Mouse (Mus musculus) embryonic facial prominence, embryonic 11.5 days (tissue): ENCODE measurements around the gene Hmgcs2. TPM values are rescaled to one million over a fixed set of nuclear protein-coding genes. Genes with fewer than 3 reads are reported as not detected.

ENCODE experiments used
- ATAC-seq: fragments of 200-750 bp; cut with Nextera tagmentation; replicated peaks from 2 replicates; pipeline ENCODE4 v1.8.0; 2017; ENCODE audit warnings: low read depth; ENCODE audit not compliant: insufficient number of reproducible peaks, low FRiP score, low TSS enrichment
- DNase-seq: peaks from one replicate; pipeline ENCODE4 v3.0.0-alpha.2; 2015; ENCODE audit warnings: low spot score
- H3K27ac ChIP-seq: fragments of 300-500 bp; sonication (generic); replicated peaks from 2 replicates; pipeline ENCODE4 v1.5.1; 2014; ENCODE audit warnings: mild to moderate bottlenecking, low read depth, low read length, control low read depth
- H3K27me3 ChIP-seq: fragments of 300-500 bp; sonication (generic); 2 replicates; pipeline ENCODE4 v1.6.1; 2014; ENCODE audit warnings: mild to moderate bottlenecking, low read length, moderate library complexity, mixed read lengths; ENCODE audit not compliant: control insufficient read depth, insufficient read depth
- H3K36me3 ChIP-seq: fragments of 300-500 bp; sonication (generic); replicated peaks from 2 replicates; pipeline ENCODE4 v1.6.1; 2014; ENCODE audit warnings: low read depth, mild to moderate bottlenecking, low read length, moderate library complexity, mixed read lengths; ENCODE audit not compliant: control insufficient read depth, insufficient read depth
- H3K4me1 ChIP-seq: fragments of 300-500 bp; sonication (generic); 2 replicates; pipeline ENCODE4 v1.6.1; 2014; ENCODE audit warnings: low read length, mixed read lengths; ENCODE audit not compliant: control insufficient read depth, insufficient read depth
- H3K4me2 ChIP-seq: fragments of 300-500 bp; sonication (generic); 2 replicates; pipeline ENCODE4 v1.6.1; 2014; ENCODE audit warnings: low read depth, mild to moderate bottlenecking, control low read depth, low read length, moderate library complexity
- H3K4me3 ChIP-seq: fragments of 300-500 bp; sonication (generic); 2 replicates; pipeline ENCODE4 v1.5.1; 2014; ENCODE audit warnings: low read depth, low read length, control low read depth
- H3K9ac ChIP-seq: fragments of 300-500 bp; sonication (generic); replicated peaks from 2 replicates; pipeline ENCODE4 v1.6.1; 2014; ENCODE audit warnings: mild to moderate bottlenecking, control low read depth, low read length
- H3K9me3 ChIP-seq: fragments of 300-500 bp; sonication (generic); replicated peaks from 2 replicates; pipeline ENCODE4 v1.6.1; 2016; ENCODE audit warnings: mild to moderate bottlenecking, low read length, inconsistent platforms, mixed read lengths; ENCODE audit not compliant: control insufficient read depth
- WGBS: fragments of 180-500 bp; shearing (Covaris S2); extraction: QIAGEN DNeasy Blood & Tissue Kit; methylation state at CpG from one replicate; pipeline ENCODE4 v1.1.7; 2014; 5-methylcytosine and 5-hydroxymethylcytosine counted together
- polyA plus RNA-seq: library from polyadenylated mRNA; unstranded; fragments of >200 nt; fragmentation: Nextera tagmentation; extraction: Ambion mirVana; gene quantifications from 2 replicates; pipeline ENCODE4 v1.2.1, GENCODE M21; 2014

Hmgcs2 gene
- polyA plus RNA-seq, 1 experiment from 2014 or later = 1.7 TPM

- Histone ChIP-seq H3K9ac (no peak overlapping the region), H3K27me3 (no peaks in the 10 kb centered on the region), H3K36me3 (peaks cover 2% of the 10 kb centered on the region), H3K4me2 (no peak overlapping the region), H3K4me1 (no peaks in the 10 kb centered on the region), H3K27ac (no peak overlapping the region), H3K4me3 (no peak overlapping the region), H3K9me3 (no peaks in the 10 kb centered on the region)
- whole genome bisulfite sequencing = 27% methylated on average over 7 of the region's 7 CpGs
- ATAC-seq (peak; percentile 45; the same call in 1 of the 2 replicates), DNase-seq (peak; percentile 78)
These were observed 32.6 kb downstream of the Hmgcs2 start for GRCm38 (mm10) chr3:98312867-98313266.

GRCm38 (mm10) chr3:98313294-98314155 is 33.3 kb downstream of the Hmgcs2 start:
- Histone ChIP-seq H3K27ac (no peak overlapping the region), H3K4me3 (no peak overlapping the region), H3K4me2 (no peak overlapping the region), H3K36me3 (peaks cover 2% of the 10 kb centered on the region), H3K4me1 (no peaks in the 10 kb centered on the region), H3K9me3 (no peaks in the 10 kb centered on the region), H3K9ac (no peak overlapping the region), H3K27me3 (no peaks in the 10 kb centered on the region)
- ATAC-seq (no peak), DNase-seq (no peak)
- 78% methylated on average over 9 of the region's 9 CpGs for WGBS

GRCm38 (mm10) chr3:98315181-98315580 is 34.9 kb downstream of the Hmgcs2 start:
- no peaks in the 10 kb centered on the region for H3K9me3 ChIP-seq

GRCm38 (mm10) chr3:98317143-98317542 is 36.9 kb downstream of the Hmgcs2 start:
- H3K9ac ChIP-seq = no peak overlapping the region
- H3K27me3 ChIP-seq = no peaks in the 10 kb centered on the region
- WGBS = 59% methylated on average over 3 of the region's 3 CpGs
- no peak overlapping the region for H3K4me3 ChIP-seq
- H3K4me2 ChIP-seq = no peak overlapping the region
- no peaks in the 10 kb centered on the region for H3K4me1 ChIP-seq
- no peak for ATAC-seq
- H3K36me3 ChIP-seq = peaks cover 2% of the 10 kb centered on the region
- H3K27ac ChIP-seq = no peak overlapping the region
- peak; percentile 53 for DNase-seq
- H3K9me3 ChIP-seq = no peaks in the 10 kb centered on the region

More at GRCm38 (mm10) chr3:98315181-98315580, 34.9 kb downstream of the Hmgcs2 start:
- H3K9ac ChIP-seq = no peak overlapping the region
- 88% methylated on average over 2 of the region's 2 CpGs for WGBS
- ATAC-seq (no peak), DNase-seq (no peak)
- no peaks in the 10 kb centered on the region for H3K4me1 ChIP-seq
- H3K27me3 ChIP-seq = no peaks in the 10 kb centered on the region
- no peak overlapping the region for H3K27ac ChIP-seq
- H3K4me3 ChIP-seq = no peak overlapping the region
- H3K4me2 ChIP-seq = no peak overlapping the region
- H3K36me3 ChIP-seq = peaks cover 2% of the 10 kb centered on the region

GRCm38 (mm10) chr3:98319190-98319589 is 39.0 kb downstream of the Hmgcs2 start:
- H3K4me2 ChIP-seq = no peak overlapping the region
- no peaks in the 10 kb centered on the region for H3K27me3 ChIP-seq
- 52% methylated on average over 2 of the region's 2 CpGs for WGBS
- peaks cover 2% of the 10 kb centered on the region for H3K36me3 ChIP-seq
- H3K27ac ChIP-seq = no peak overlapping the region
- DNase-seq = peak; percentile 18
- ATAC-seq = peak; percentile 63; the same call in 1 of the 2 replicates
- no peaks in the 10 kb centered on the region for H3K4me1 ChIP-seq
- no peaks in the 10 kb centered on the region for H3K9me3 ChIP-seq
- H3K4me3 ChIP-seq = no peak overlapping the region
- H3K9ac ChIP-seq = no peak overlapping the region

- Histone ChIP-seq H3K9ac (no peak overlapping the region), H3K4me3 (no peak overlapping the region), H3K9me3 (no peaks in the 10 kb centered on the region), H3K4me1 (no peaks in the 10 kb centered on the region), H3K36me3 (no peaks in the 10 kb centered on the region; the same call in none of the 2 replicates), H3K4me2 (no peak overlapping the region), H3K27ac (no peak overlapping the region), H3K27me3 (no peaks in the 10 kb centered on the region)
- WGBS = 91% methylated on average over 5 of the region's 5 CpGs
- DNase-seq (no peak), ATAC-seq (no peak)
These were observed 42.0 kb downstream of the Hmgcs2 start for GRCm38 (mm10) chr3:98322209-98322608.

- Histone ChIP-seq H3K4me1 (no peaks in the 10 kb centered on the region), H3K27ac (no peak overlapping the region), H3K4me2 (no peak overlapping the region), H3K27me3 (no peaks in the 10 kb centered on the region), H3K4me3 (no peak overlapping the region), H3K9me3 (no peaks in the 10 kb centered on the region), H3K36me3 (no peaks in the 10 kb centered on the region; the same call in none of the 2 replicates), H3K9ac (no peak overlapping the region)
- WGBS = 33% methylated on average over 9 of the region's 9 CpGs
- ATAC-seq (no peak; the same call in 1 of the 2 replicates), DNase-seq (no peak)
These were observed 44.0 kb downstream of the Hmgcs2 start for GRCm38 (mm10) chr3:98324235-98324634.

GRCm38 (mm10) chr3:98334010-98334409 is 53.8 kb downstream of the Hmgcs2 start:
- DNase-seq (no peak), ATAC-seq (no peak)
- 72% methylated on average over 2 of the region's 2 CpGs for WGBS
- H3K4me1 ChIP-seq = no peaks in the 10 kb centered on the region; the same call in 1 of the 2 replicates
- H3K9me3 ChIP-seq = no peaks in the 10 kb centered on the region
- H3K36me3 ChIP-seq = peaks cover 2% of the 10 kb centered on the region
- no peaks in the 10 kb centered on the region for H3K27me3 ChIP-seq
- no peak overlapping the region for H3K9ac ChIP-seq
- no peak overlapping the region for H3K4me2 ChIP-seq
- no peak overlapping the region for H3K27ac ChIP-seq
- H3K4me3 ChIP-seq = no peak overlapping the region
